Mouse (Mus musculus): Measurements from ENCODE around the gene Kctd13. TPM values are rescaled to one million over a fixed set of nuclear protein-coding genes. Genes with fewer than 3 reads are reported as not detected.

The Kctd13 gene
- total and polyA plus RNA-seq, 3 experiments, result 19.0 to 40.4 (median 37.5) TPM

- DNase-seq (ENCODE audit: extremely low read depth), result no peak
- H3K4me2 ChIP-seq (ENCODE audit: insufficient read depth, low read depth, poor library complexity, severe bottlenecking), result no peak overlapping the region
- H3K9me3 ChIP-seq (replicated peaks; ENCODE audit: low read length), result no peaks in the 10 kb centered on the region
- dilution Hi-C loops (cut with MboI; ENCODE audit: extremely low pct_ligation_motif_present, extremely low pct_unique_long_range_greater_than_20kb, low sequenced_read_pairs), result no loop called here
- peaks cover 25 to 91% of the 10 kb centered on the region in 2 experiments for H3K36me3 ChIP-seq (replicated peaks in 1 of 2; ENCODE audit: control insufficient read depth in 1 of 2, insufficient read depth in 1 of 2, low read length in 1 of 2)
- in situ Hi-C loops (cut with MboI; ENCODE audit: low pct_ligation_motif_present, low pct_unique_long_range_greater_than_20kb, low sequenced_read_pairs), result loop anchor here (25.0 kb wide), 1 partner anchor 801 kb away; the partner anchor contains the start of genes Gm49388 and Setd1a
- TF ChIP-seq CTCF (conservative IDR thresholded peaks at IDR 0.05 in 1 of 2, IDR thresholded peaks at IDR 0.05 in 1 of 2; ENCODE audit: low read depth in 2 of 2, low read length in 2 of 2) (peak in 1 of 2 experiments; percentile 38; a peak in 2 of 4 replicates), RAD21 (IDR thresholded peaks at IDR 0.05; ENCODE audit: low read depth, low read length) (peak; percentile 12), MXI1 (IDR thresholded peaks at IDR 0.05; ENCODE audit: low read depth, low read length) (no peak), SMC3 (IDR thresholded peaks at IDR 0.05; ENCODE audit: low read depth, low read length) (peak; percentile 34)
- no peaks in the 10 kb centered on the region for H3K79me2 ChIP-seq (replicated peaks; ENCODE audit: control insufficient read depth, extremely low read depth, insufficient read depth, poor library complexity, severe bottlenecking)
- H3K9ac ChIP-seq (ENCODE audit: insufficient read depth, low read depth), result no peak overlapping the region
- H3K27me3 ChIP-seq (replicated peaks), result no peaks in the 10 kb centered on the region
- H3K4me1 ChIP-seq (ENCODE audit: control insufficient read depth in 1 of 2, insufficient read depth in 2 of 2), result no peaks in the 10 kb centered on the region
- no peak overlapping the region for H3K4me3 ChIP-seq (replicated peaks in 1 of 3; ENCODE audit: low read depth in 2 of 3, low read length in 2 of 3, poor library complexity in 1 of 3)
- no peak overlapping the region for H3K27ac ChIP-seq (ENCODE audit: insufficient read depth, low read depth)
Measured at GRCm38 (mm10) chr7:126986319-126986718, 57.6 kb downstream of the Kctd13 start.

DNA sequence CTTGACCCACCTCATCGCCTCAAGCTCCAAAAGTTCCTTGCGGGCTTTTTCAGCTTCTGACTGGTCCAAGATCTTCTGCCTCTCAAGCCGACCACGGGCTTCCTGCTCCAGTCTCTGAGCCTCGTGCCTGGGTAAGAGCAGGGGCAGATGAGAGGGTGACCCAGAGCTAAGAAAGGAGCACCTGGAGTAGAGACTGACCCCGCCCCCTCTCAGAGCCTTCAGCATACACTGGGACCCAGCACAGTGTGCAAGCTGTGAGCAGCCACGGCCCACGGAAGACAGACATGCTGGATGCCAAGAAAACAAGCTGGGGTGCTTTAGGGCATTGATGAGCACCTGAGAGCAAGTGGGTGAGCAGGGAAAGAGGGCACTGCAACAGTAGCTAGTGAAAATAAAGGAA is 60.1 kb downstream of the Kctd13 start:
- Histone ChIP-seq H3K79me2 (replicated peaks; ENCODE audit: control insufficient read depth, extremely low read depth, insufficient read depth, poor library complexity, severe bottlenecking) (no peaks in the 10 kb centered on the region), H3K27me3 (replicated peaks) (no peaks in the 10 kb centered on the region), H3K27ac (ENCODE audit: insufficient read depth, low read depth) (no peak overlapping the region), H3K4me3 (replicated peaks in 1 of 3; ENCODE audit: low read depth in 2 of 3, low read length in 2 of 3, poor library complexity in 1 of 3) (no peak overlapping the region), H3K4me2 (ENCODE audit: insufficient read depth, low read depth, poor library complexity, severe bottlenecking) (no peak overlapping the region), H3K9ac (ENCODE audit: insufficient read depth, low read depth) (no peak overlapping the region), H3K9me3 (replicated peaks; ENCODE audit: low read length) (no peaks in the 10 kb centered on the region), H3K36me3 (replicated peaks in 1 of 2; ENCODE audit: control insufficient read depth in 1 of 2, insufficient read depth in 1 of 2, low read length in 1 of 2) (peaks cover 37 to 88% of the 10 kb centered on the region in 2 experiments), H3K4me1 (ENCODE audit: control insufficient read depth in 1 of 2, insufficient read depth in 2 of 2) (0 out of 4 replicates have a peak, but pooled peaks cover 0 to 4% of the 10 kb centered on the region in 2 experiments)
- in situ Hi-C loops (cut with MboI; ENCODE audit: low pct_ligation_motif_present, low pct_unique_long_range_greater_than_20kb, low sequenced_read_pairs) (loop anchor here (25.0 kb wide), 1 partner anchor 798 kb away; the partner anchor contains the start of genes Gm49388 and Setd1a), dilution Hi-C loops (cut with MboI; ENCODE audit: extremely low pct_ligation_motif_present, extremely low pct_unique_long_range_greater_than_20kb, low sequenced_read_pairs) (no loop called here)
- DNase-seq (ENCODE audit: extremely low read depth), result no peak
- TF ChIP-seq ZMIZ1 (IDR thresholded peaks at IDR 0.05; ENCODE audit: low read depth, low read length) (no peak), EP300 (IDR thresholded peaks at IDR 0.05; ENCODE audit: low read length) (no peak)

Other genes with a start within 250 kb of the Kctd13 start
Only the 20 nearest of the 30 such genes appear.
- gene Tbx6, start 147.4 kb upstream of the Kctd13 start, total RNA-seq (2012; rRNA removed), result 15.2 and 15.8 TPM in 2 replicates
- gene Tbx6, start 147.4 kb upstream of the Kctd13 start, total RNA-seq (2014; rRNA removed), result 12.3 and 12.8 TPM in 2 replicates
- gene Tbx6, start 147.4 kb upstream of the Kctd13 start, polyA plus RNA-seq (2012; ENCODE audit: insufficient read length, low read depth), result 29.2 and 31.5 TPM in 2 replicates
- 201 and 213 TPM in 2 replicates for gene Ppp4c, start 136.4 kb upstream of the Kctd13 start, total RNA-seq (2012; rRNA removed)
- 175 and 195 TPM in 2 replicates for gene Ppp4c, start 136.4 kb upstream of the Kctd13 start, total RNA-seq (2014; rRNA removed)
- 161 and 168 TPM in 2 replicates for gene Ppp4c, start 136.4 kb upstream of the Kctd13 start, polyA plus RNA-seq (2012; ENCODE audit: insufficient read length, low read depth)
- 0.30 TPM in 1 of 2 replicates, not detected in the other for gene Fam57b, start 131.2 kb upstream of the Kctd13 start, total RNA-seq (2012; rRNA removed)
- gene Fam57b, start 131.2 kb upstream of the Kctd13 start, total RNA-seq (2014; rRNA removed), result not detected in 2 replicates
- not detected in 2 replicates for gene Fam57b, start 131.2 kb upstream of the Kctd13 start, polyA plus RNA-seq (2012; ENCODE audit: insufficient read length, low read depth)
- gene 4930451I11Rik, start 97.2 kb upstream of the Kctd13 start, total RNA-seq (2012; rRNA removed), result not detected in 2 replicates
- not detected in 2 replicates for gene 4930451I11Rik, start 97.2 kb upstream of the Kctd13 start, total RNA-seq (2014; rRNA removed)
- not detected in 2 replicates for gene 4930451I11Rik, start 97.2 kb upstream of the Kctd13 start, polyA plus RNA-seq (2012; ENCODE audit: insufficient read length, low read depth)
- 1.9 and 3.4 TPM in 2 replicates for gene Doc2a, start 81.5 kb upstream of the Kctd13 start, total RNA-seq (2012; rRNA removed)
- not detected in 2 replicates for gene Doc2a, start 81.5 kb upstream of the Kctd13 start, total RNA-seq (2014; rRNA removed)
- gene Doc2a, start 81.5 kb upstream of the Kctd13 start, polyA plus RNA-seq (2012; ENCODE audit: insufficient read length, low read depth), result not detected in 2 replicates
- gene Hirip3, start 66.9 kb upstream of the Kctd13 start, total RNA-seq (2012; rRNA removed), result 70.9 and 103 TPM in 2 replicates
- 42.4 and 44.7 TPM in 2 replicates for gene Hirip3, start 66.9 kb upstream of the Kctd13 start, total RNA-seq (2014; rRNA removed)
- gene Hirip3, start 66.9 kb upstream of the Kctd13 start, polyA plus RNA-seq (2012; ENCODE audit: insufficient read length, low read depth), result 190 and 267 TPM in 2 replicates
- 73.9 and 109 TPM in 2 replicates for gene Ino80e, start 66.5 kb upstream of the Kctd13 start, total RNA-seq (2012; rRNA removed)
- 73.6 and 78.4 TPM in 2 replicates for gene Ino80e, start 66.5 kb upstream of the Kctd13 start, total RNA-seq (2014; rRNA removed)
- 216 and 243 TPM in 2 replicates for gene Ino80e, start 66.5 kb upstream of the Kctd13 start, polyA plus RNA-seq (2012; ENCODE audit: insufficient read length, low read depth)
- 28.5 and 29.0 TPM in 2 replicates for gene Taok2, start 44.2 kb upstream of the Kctd13 start, total RNA-seq (2012; rRNA removed)
- gene Taok2, start 44.2 kb upstream of the Kctd13 start, total RNA-seq (2014; rRNA removed), result 13.6 and 15.3 TPM in 2 replicates
- gene Taok2, start 44.2 kb upstream of the Kctd13 start, polyA plus RNA-seq (2012; ENCODE audit: insufficient read length, low read depth), result 32.2 and 33.0 TPM in 2 replicates
- 39.7 and 43.2 TPM in 2 replicates for gene Tmem219, start 6.0 kb upstream of the Kctd13 start, total RNA-seq (2012; rRNA removed)
- gene Tmem219, start 6.0 kb upstream of the Kctd13 start, total RNA-seq (2014; rRNA removed), result 31.3 and 33.4 TPM in 2 replicates
- 37.4 and 39.3 TPM in 2 replicates for gene Tmem219, start 6.0 kb upstream of the Kctd13 start, polyA plus RNA-seq (2012; ENCODE audit: insufficient read length, low read depth)
- gene Asphd1, start 20.7 kb downstream of the Kctd13 start, total RNA-seq (2012; rRNA removed), result 0.08 TPM in 1 of 2 replicates, not detected in the other
- gene Asphd1, start 20.7 kb downstream of the Kctd13 start, total RNA-seq (2014; rRNA removed), result not detected in 2 replicates
- 1.3 and 1.8 TPM in 2 replicates for gene Asphd1, start 20.7 kb downstream of the Kctd13 start, polyA plus RNA-seq (2012; ENCODE audit: insufficient read length, low read depth)
- 7.2 and 8.8 TPM in 2 replicates for gene Sez6l2, start 21.7 kb downstream of the Kctd13 start, total RNA-seq (2012; rRNA removed)
- 8.9 and 9.9 TPM in 2 replicates for gene Sez6l2, start 21.7 kb downstream of the Kctd13 start, total RNA-seq (2014; rRNA removed)
- 29.2 and 29.3 TPM in 2 replicates for gene Sez6l2, start 21.7 kb downstream of the Kctd13 start, polyA plus RNA-seq (2012; ENCODE audit: insufficient read length, low read depth)
- gene Cdipt, start 47.0 kb downstream of the Kctd13 start, total RNA-seq (2012; rRNA removed), result 72.8 and 86.2 TPM in 2 replicates
- gene Cdipt, start 47.0 kb downstream of the Kctd13 start, total RNA-seq (2014; rRNA removed), result 100 and 108 TPM in 2 replicates
- 120 and 138 TPM in 2 replicates for gene Cdipt, start 47.0 kb downstream of the Kctd13 start, polyA plus RNA-seq (2012; ENCODE audit: insufficient read length, low read depth)
- 0.46 and 0.47 TPM in 2 replicates for gene Cdiptos, start 47.2 kb downstream of the Kctd13 start, total RNA-seq (2012; rRNA removed)
- gene Cdiptos, start 47.2 kb downstream of the Kctd13 start, total RNA-seq (2014; rRNA removed), result not detected in 2 replicates
- gene Cdiptos, start 47.2 kb downstream of the Kctd13 start, polyA plus RNA-seq (2012; ENCODE audit: insufficient read length, low read depth), result 0.31 and 0.97 TPM in 2 replicates
- 42.1 and 52.1 TPM in 2 replicates for gene Mvp, start 85.7 kb downstream of the Kctd13 start, total RNA-seq (2012; rRNA removed)
- gene Mvp, start 85.7 kb downstream of the Kctd13 start, total RNA-seq (2014; rRNA removed), result 33.3 and 35.5 TPM in 2 replicates
- gene Mvp, start 85.7 kb downstream of the Kctd13 start, polyA plus RNA-seq (2012; ENCODE audit: insufficient read length, low read depth), result 53.7 and 63.5 TPM in 2 replicates
- gene Pagr1b, start 87.6 kb downstream of the Kctd13 start, total RNA-seq (2012; rRNA removed), result 0.25 and 0.30 TPM in 2 replicates
- not detected in 2 replicates for gene Pagr1b, start 87.6 kb downstream of the Kctd13 start, total RNA-seq (2014; rRNA removed)
- 2.8 and 6.6 TPM in 2 replicates for gene Pagr1b, start 87.6 kb downstream of the Kctd13 start, polyA plus RNA-seq (2012; ENCODE audit: insufficient read length, low read depth)
- gene Pagr1a, start 88.5 kb downstream of the Kctd13 start, total RNA-seq (2012; rRNA removed), result 56.9 and 60.0 TPM in 2 replicates
- 12.0 and 24.9 TPM in 2 replicates for gene Pagr1a, start 88.5 kb downstream of the Kctd13 start, total RNA-seq (2014; rRNA removed)
- gene Pagr1a, start 88.5 kb downstream of the Kctd13 start, polyA plus RNA-seq (2012; ENCODE audit: insufficient read length, low read depth), result 69.4 and 71.3 TPM in 2 replicates
- 13.2 and 16.0 TPM in 2 replicates for gene Gm42742, start 92.2 kb downstream of the Kctd13 start, total RNA-seq (2012; rRNA removed)
- gene Gm42742, start 92.2 kb downstream of the Kctd13 start, total RNA-seq (2014; rRNA removed), result 37.1 and 45.1 TPM in 2 replicates
- 6.1 and 14.9 TPM in 2 replicates for gene Gm42742, start 92.2 kb downstream of the Kctd13 start, polyA plus RNA-seq (2012; ENCODE audit: insufficient read length, low read depth)
- not detected in 2 replicates for gene Prrt2, start 92.3 kb downstream of the Kctd13 start, total RNA-seq (2012; rRNA removed)
- gene Prrt2, start 92.3 kb downstream of the Kctd13 start, total RNA-seq (2014; rRNA removed), result 0.09 TPM in 1 of 2 replicates, not detected in the other
- 1.2 TPM in 2 replicates for gene Prrt2, start 92.3 kb downstream of the Kctd13 start, polyA plus RNA-seq (2012; ENCODE audit: insufficient read length, low read depth)
- 87.0 and 112 TPM in 2 replicates for gene Maz, start 98.2 kb downstream of the Kctd13 start, total RNA-seq (2012; rRNA removed)
- 84.5 and 91.2 TPM in 2 replicates for gene Maz, start 98.2 kb downstream of the Kctd13 start, total RNA-seq (2014; rRNA removed)
- gene Maz, start 98.2 kb downstream of the Kctd13 start, polyA plus RNA-seq (2012; ENCODE audit: insufficient read length, low read depth), result 219 and 241 TPM in 2 replicates
- gene Kif22, start 113.6 kb downstream of the Kctd13 start, total RNA-seq (2012; rRNA removed), result 54.2 and 63.9 TPM in 2 replicates
- 58.1 and 65.0 TPM in 2 replicates for gene Kif22, start 113.6 kb downstream of the Kctd13 start, total RNA-seq (2014; rRNA removed)
- 81.4 and 86.2 TPM in 2 replicates for gene Kif22, start 113.6 kb downstream of the Kctd13 start, polyA plus RNA-seq (2012; ENCODE audit: insufficient read length, low read depth)

Data from CH12.LX (cell line).